Mouse (Mus musculus) heart, adult 2 months (tissue): ENCODE measurements around the gene Smarca2.

ENCODE experiments used
- CTCF ChIP-seq: fragments of 200-600 bp; IDR thresholded peaks from 2 replicates; pipeline ENCODE4 v1.8.1; 2022; ENCODE audit warnings: antibody characterized with exemption, mild to moderate bottlenecking, moderate library complexity
- POLR2A ChIP-seq: fragments of 200-500 bp; IDR thresholded peaks from 2 replicates; pipeline ENCODE4 v1.6.1; 2011; ENCODE audit warnings: mild to moderate bottlenecking, low read depth, low read length, control low read depth; ENCODE audit not compliant: insufficient read depth

GRCm38 (mm10) chr19:26646128-26646527 lies 41.3 kb downstream of the Smarca2 start:
- TF ChIP-seq CTCF (no peak), POLR2A (no peak)
